Mouse (Mus musculus): ENCODE results near the gene Sept1.
"Not testable (repeated sequence)": the region's sequence is repeated elsewhere in the genome, so short reads cannot be mapped to it uniquely, and the experiment has no call there.

Gene Sept1

DNA sequence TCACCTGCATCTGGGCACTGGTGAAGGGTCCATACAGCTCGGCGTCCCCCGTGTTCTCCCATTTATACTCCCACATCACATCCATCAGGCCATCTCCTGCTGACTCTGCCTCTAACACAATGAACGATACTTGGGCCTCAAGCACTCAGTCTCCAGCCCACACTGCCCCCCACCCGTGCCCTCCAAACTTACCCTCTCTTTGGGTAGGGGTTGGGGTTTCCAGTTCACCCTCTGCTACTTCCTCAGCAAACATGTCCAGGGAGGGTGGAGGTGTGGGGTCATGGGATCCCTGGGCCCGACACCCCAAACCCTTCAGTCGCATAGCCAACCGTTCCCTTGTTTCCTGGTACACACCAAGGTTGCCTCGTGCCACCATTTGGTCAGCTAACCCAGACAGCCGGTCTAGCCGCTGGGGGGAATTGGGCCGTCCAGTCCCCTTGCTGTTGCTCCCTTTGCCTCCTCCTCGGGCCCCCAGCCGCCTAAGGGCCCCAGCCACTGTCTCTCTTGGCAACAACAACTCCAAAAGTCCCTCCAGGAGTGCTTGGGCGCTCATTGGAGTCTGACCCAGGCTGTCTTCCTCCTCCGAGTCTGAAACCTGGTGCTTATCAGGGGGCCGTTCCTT, 38.8 kb downstream of the Sept1 start:
- DNase-seq (ENCODE audit: low spot score): no peak

DNA sequence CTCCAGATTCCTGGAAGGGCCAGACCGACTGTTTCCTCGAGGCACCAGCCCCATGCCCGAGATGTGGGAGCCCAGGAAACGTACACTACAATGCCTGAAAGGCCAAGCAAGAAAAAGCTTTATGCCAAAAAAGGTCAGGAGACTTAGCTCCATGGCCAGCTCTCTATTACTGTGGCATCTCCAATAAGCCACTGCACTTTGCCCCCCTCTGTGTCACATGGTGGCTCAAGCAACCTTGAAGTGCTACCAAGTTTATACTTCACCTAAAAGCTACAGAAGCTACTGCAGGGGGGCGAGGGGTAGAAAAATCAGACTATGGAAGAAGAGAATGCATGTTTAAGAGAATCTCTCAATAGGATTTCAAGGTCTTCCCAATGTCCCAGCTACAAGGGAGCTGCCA, 39.9 kb downstream of the Sept1 start:
- DNase-seq (ENCODE audit: low spot score): no peak

DNA sequence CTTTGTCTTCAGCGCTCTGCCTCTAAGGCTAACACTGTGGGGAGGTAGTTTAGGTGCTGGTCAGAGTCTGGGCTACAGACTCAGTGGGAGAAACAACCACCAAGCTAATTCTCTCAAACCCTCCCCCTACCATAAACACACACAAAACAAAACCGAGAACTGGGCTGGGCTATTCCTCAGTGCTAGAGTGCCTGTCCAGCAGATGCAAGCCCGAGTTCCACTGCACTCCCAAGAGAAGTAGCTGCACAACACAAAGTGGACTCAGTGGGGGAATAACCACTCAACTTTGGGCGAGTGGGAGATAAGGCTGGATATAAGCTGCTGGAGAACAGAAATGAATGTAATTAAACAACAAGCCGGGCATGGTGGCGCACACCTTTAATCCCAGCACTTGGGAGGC, 42.3 kb downstream of the Sept1 start:
- DNase-seq (ENCODE audit: low spot score): no peak

DNA sequence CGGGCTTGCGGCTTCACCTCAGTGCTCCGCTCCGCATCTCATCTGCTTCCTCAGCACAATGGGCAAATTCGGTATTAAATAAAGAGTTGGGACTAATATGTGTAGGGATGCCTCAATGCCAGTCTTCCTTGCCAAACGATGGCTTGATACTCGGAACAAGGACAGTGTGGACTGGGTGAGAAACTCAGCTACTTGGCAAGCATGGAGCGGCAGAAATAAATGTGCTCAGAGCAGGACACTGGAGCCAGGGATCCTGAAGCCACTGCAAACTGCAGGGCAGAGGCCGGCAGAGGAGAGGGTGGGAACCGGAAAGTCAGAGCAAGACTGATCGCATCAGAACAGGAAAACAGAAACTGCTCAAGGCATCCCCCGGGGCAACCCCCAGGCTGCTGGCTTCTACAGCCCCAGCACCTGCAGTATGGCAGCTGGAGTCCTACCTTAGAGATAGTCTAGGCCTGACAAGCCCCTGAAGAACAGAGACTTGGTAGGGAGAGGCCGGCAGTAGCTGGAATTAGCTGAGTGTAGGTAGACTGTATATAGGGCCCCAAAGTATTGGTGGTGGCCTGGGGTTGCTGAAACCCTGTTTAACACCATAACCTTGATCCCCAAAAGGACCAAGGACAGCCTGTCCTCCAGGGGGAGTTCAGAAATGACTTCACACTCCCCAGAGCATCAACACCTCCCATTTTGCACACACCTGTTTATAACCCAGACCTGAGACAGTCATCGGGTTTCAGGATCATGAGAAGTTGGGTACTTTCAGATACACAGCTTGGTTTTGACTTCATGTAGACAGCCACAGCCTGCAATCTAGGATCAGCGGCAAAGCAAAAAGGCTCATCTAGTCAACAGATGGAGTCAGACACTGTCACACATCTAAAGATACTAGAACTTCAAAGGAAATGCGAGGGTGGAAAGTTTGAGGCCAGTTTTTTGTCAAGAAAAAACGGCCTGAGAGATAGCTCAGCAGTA, 44.3 kb downstream of the Sept1 start:
- no peak for DNase-seq (ENCODE audit: low spot score)

DNA sequence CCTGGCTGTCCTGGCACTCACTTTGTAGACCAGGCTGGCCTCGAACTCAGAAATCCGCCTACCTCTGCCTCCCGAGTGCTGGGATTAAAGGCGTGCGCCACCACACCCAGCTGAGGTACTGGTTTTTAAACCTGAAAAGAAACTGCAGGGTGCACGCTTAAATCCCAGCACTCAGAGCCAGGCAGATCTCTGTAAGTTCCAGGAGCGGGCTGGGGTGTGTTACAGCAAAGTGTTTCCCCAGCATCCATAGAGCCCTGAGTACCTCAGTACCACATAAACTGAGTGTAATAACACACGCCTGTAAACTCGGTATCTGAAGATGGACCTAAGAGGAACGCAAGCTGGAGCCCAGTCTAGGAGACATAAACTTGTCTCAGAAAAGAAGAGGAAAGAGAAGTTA, 45.6 kb downstream of the Sept1 start:
- DNase-seq (ENCODE audit: low spot score): no peak

DNA sequence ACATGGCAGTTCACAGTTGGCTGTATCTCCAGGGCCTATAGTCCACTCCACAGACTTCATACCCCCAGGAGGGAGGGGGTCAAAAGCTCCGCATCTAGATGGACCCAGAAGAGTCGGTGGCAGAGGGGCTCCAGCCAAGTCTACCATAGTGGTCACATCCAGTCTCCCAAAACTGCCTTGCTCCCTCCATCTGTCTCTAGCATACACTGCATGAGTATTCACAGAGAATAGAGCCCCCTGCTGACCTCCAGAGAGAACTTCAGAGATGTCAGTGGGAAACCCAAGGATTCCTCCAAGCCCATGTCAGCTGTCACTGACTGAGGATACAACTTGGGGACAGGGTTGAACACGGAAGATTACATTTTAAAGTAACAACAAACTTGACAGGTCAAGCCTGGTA, 47.3 kb downstream of the Sept1 start:
- DNase-seq (ENCODE audit: low spot score): peak; percentile 39

DNA sequence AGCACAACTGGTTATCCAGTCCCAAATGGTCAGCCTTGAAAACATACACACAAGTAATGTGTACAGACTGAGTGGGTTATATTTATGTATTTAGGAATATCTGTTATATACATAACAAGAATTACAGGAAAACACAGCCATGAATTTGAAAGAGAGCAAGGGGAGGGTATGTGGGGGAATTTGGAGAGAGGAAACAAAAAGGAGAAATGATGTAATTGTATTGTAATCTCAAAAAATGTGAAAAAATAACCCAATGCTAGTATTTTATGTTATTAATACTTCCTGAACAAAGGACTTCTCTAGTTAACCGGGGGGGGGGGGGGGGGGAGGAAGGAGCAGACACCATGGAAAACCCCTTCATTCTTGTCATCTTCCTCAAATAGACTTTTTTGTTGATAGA, 48.2 kb downstream of the Sept1 start:
- no peak for DNase-seq (ENCODE audit: low spot score)

DNA sequence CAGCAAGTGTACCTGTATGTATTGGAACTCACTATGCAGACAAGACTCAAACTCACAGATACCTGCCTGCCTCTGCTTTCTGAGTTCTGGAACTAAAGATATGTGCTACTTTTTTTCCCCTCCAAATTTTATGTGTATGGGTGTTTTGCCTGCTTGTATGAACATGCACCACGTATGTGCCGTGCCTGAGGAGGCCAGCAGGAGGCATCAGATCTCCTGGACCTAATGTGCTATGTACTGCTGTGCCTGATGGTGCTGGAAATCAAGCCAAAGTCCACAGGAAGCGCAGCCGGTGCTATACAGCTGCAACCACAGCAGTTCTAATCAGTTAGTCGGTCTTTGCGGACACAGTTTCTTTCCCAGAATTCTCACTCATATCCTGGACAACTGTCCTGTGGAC, 49.1 kb downstream of the Sept1 start:
- peak; percentile 37 for DNase-seq (ENCODE audit: low spot score)

DNA sequence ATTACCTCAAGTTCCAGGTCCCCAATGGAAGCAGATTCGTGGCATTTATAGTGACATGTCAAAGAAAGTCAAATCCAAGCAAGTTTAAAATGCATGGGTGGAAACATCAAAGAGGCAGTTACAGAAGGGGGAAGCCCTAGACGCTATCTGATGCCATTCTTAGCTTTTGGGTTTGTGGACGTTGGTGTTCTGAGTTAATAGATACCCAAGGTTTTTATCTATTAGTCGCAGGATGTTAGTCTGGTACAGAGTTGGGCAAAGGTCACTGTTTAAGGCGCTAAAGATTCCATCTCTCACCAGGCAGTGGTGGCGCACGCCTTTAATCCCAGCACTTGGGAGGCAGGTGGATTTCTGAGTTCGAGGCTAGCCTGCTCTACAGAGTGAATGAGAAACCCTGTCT, 49.6 kb downstream of the Sept1 start:
- no peak for DNase-seq (ENCODE audit: low spot score)

DNA sequence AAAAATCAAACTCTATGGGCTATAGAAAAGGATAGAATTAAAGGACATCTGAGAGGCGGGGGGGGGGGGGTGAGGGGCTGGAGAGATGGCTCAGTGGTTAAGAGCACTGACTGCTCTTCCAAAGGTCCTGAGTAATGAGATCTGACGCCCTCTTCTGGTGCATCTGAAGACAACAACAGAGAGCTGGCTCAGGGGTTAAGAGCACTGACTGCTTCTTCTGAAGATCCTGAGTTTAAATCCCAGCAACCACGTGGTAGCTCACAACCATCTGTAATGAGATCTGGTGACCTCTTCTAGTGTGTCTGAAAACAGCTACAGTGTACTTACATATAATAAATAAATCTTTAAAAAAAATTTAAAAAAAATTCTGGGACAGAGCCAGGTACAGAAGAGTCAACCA, 51.2 kb downstream of the Sept1 start:
- not testable (repeated sequence) for DNase-seq (ENCODE audit: low spot score)

DNA sequence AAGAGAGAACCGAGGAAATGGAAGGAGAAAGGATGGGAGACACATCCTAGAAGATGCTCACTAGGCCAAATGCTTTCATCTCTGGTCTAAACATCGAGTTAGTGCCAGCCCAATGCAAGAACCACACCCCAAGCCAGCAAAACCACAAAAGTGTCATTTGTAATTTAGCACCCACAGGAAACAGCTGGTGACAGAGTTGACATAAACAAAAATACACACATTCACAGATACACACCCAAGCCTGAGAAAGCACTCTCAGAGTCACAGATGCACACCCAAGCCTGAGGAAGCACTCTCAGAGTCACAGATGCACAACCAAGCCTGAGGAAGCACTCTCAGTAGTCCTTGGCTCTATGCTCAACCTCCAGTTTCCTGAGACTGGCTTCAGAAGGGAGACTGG, 52.1 kb downstream of the Sept1 start:
- no peak for DNase-seq (ENCODE audit: low spot score)

DNA sequence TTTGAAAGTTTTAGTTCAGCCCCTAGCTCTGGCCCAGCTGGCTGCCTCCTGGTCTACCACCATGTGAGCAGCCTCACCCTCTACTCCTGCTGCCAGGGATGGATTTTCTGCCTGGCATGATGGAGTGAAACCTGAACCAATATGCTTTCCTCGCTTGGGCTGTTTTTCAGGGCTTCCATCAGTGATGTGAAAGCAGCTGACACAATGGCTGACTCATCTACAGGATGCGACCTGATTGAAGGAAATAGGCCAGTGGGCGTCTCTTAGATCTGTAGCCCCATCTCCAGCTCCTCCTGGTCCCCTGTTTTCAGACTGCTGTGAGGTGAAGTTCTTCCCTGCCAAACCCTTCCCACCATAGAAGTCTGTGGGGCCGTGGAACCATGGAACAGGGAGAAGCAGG, 56.0 kb downstream of the Sept1 start:
- DNase-seq (ENCODE audit: low spot score): no peak

DNA sequence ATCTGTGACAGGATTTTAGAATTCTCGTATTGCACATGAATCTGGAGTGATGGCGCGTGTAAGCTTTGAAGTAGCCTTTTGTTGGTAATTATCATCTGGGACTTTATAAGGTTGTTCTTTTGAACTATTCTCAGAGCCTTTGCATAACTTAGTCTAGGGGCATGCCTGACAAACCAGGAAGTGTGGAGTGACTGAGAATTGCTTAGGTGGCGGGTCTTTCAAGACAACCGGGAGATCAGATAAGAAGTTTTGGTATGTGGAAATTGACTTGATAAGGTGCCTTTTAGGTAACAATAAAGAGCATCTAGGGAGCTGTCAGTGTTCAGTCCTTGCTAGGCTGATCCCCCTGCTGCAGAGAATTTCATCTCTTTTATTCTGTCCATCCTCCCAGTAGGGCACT, 66.4 kb downstream of the Sept1 start:
- DNase-seq (ENCODE audit: low spot score): no peak

DNA sequence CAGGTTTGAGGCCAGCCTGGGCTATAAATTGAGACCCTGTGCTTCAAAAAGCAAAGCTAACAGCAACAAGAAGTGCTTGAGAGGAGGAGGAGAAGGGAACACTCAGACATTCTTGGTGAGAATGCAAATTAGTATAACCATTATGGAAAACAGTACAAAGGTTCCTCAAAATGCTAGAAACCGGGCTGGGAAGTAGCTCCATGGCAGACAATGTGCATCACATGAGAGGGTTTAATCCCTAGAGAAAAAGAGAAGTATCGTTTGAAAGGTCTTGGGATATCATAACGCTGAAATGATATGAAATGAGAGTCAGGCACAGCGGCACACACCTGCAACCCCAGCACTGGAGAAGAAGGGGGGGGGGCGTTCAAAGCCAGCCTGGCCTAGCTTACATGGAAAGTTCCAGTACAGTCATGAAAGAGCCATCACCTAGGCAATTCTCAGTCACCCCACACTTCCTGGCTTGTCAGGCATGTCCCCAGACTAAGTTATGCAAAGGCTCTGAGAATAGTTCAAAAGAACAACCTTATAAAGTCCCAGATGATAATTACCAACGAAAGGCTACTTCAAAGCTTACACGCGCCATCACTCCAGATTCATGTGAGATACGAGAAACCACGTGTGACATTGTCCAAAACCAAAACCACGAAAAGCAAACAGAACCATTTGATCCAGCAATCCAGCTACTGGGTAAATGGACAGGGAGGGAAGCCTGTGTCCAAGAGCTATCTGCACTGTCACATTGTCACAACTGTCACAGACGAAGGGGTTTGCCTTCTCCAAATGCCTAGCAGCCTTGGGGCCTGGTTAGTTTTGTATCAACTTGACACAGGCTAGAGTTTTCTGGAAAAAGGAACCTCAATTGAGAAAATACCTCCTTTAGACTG, 67.1 kb downstream of the Sept1 start:
- DNase-seq (ENCODE audit: low spot score): no peak
